Mouse (Mus musculus): ENCODE results near the gene Ptgr2. TPM values are rescaled to one million over a fixed set of nuclear protein-coding genes. Genes with fewer than 3 reads are reported as not detected.

The Ptgr2 gene
- polyA plus RNA-seq, 1 experiment from 2014 or later: 13.0 TPM

DNA sequence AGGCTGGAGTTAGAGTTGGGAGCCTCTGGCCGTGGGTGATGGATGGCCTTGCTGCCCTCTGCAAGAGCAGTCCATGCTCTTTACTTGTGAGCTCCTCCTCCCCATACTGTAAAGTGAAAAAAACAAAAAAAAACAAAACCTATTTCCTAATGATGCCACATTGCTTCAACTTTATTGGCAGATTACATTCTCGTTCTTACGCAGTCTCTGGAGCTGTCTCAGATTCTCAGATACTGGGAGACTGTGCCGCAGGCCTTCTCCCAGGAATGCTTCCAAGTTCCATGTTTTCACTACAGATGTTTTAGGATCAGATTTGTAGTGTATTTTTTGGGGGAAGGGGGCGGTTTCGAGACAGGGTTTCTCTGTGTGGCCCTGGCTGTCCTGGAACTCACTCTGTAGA lies 80.1 kb downstream of the Ptgr2 start:
- H3K9me3 ChIP-seq (replicated peaks; ENCODE audit: control insufficient read depth, low read length): no peaks in the 10 kb centered on the region
- H3K27me3 ChIP-seq (replicated peaks; ENCODE audit: control insufficient read depth, insufficient read depth, low read length): no peaks in the 10 kb centered on the region
- 96% methylated on average over 6 of the region's 6 CpGs for WGBS
- DNase-seq (ENCODE audit: low spot score): no peak
- no peak overlapping the region for H3K4me3 ChIP-seq (ENCODE audit: low read depth, low read length)
- no peak overlapping the region for H3K9ac ChIP-seq (ENCODE audit: low read length)
- ATAC-seq: no peak
- peaks cover 13% of the 10 kb centered on the region for H3K4me1 ChIP-seq (ENCODE audit: control insufficient read depth, insufficient read depth, low read length)
- peaks cover 28% of the 10 kb centered on the region for H3K36me3 ChIP-seq (ENCODE audit: control insufficient read depth, insufficient read depth, low read length)
- H3K27ac ChIP-seq (ENCODE audit: low read depth, low read length): no peak overlapping the region
- no peak overlapping the region for H3K4me2 ChIP-seq (ENCODE audit: low read length)

Other genes starting within 250 kb of the Ptgr2 start
- 0.14 and 0.22 TPM in 2 replicates for gene Acot4, start 246.9 kb upstream of the Ptgr2 start, polyA plus RNA-seq (2014; fragmentation: Nextera tagmentation; extraction: Ambion mirVana)
- not detected in 2 replicates for gene Gm49366, start 246.3 kb upstream of the Ptgr2 start, polyA plus RNA-seq (2014; fragmentation: Nextera tagmentation; extraction: Ambion mirVana)
- gene Acot3, start 233.1 kb upstream of the Ptgr2 start, polyA plus RNA-seq (2014; fragmentation: Nextera tagmentation; extraction: Ambion mirVana): 0.34 and 0.72 TPM in 2 replicates
- not detected in 2 replicates for gene Acot5, start 215.9 kb upstream of the Ptgr2 start, polyA plus RNA-seq (2014; fragmentation: Nextera tagmentation; extraction: Ambion mirVana)
- gene Acot6, start 184.6 kb upstream of the Ptgr2 start, polyA plus RNA-seq (2014; fragmentation: Nextera tagmentation; extraction: Ambion mirVana): 1.5 and 1.8 TPM in 2 replicates
- gene Dnal1, start 170.9 kb upstream of the Ptgr2 start, polyA plus RNA-seq (2014; fragmentation: Nextera tagmentation; extraction: Ambion mirVana): 6.6 and 8.9 TPM in 2 replicates
- gene Pnma1, start 136.7 kb upstream of the Ptgr2 start, polyA plus RNA-seq (2014; fragmentation: Nextera tagmentation; extraction: Ambion mirVana): 4.1 and 6.0 TPM in 2 replicates
- gene Elmsan1, start 66.4 kb upstream of the Ptgr2 start, polyA plus RNA-seq (2014; fragmentation: Nextera tagmentation; extraction: Ambion mirVana): 3.2 and 3.4 TPM in 2 replicates
- gene Zfp410, start 31.6 kb downstream of the Ptgr2 start, polyA plus RNA-seq (2014; fragmentation: Nextera tagmentation; extraction: Ambion mirVana): 89.6 and 104 TPM in 2 replicates
- gene Coq6, start 76.4 kb downstream of the Ptgr2 start, polyA plus RNA-seq (2014; fragmentation: Nextera tagmentation; extraction: Ambion mirVana): 48.6 and 57.6 TPM in 2 replicates
- 8.5 and 12.8 TPM in 2 replicates for gene Fam161b, start 76.6 kb downstream of the Ptgr2 start, polyA plus RNA-seq (2014; fragmentation: Nextera tagmentation; extraction: Ambion mirVana)
- gene Entpd5, start 123.8 kb downstream of the Ptgr2 start, polyA plus RNA-seq (2014; fragmentation: Nextera tagmentation; extraction: Ambion mirVana): 8.0 and 8.5 TPM in 2 replicates
- gene Bbof1, start 123.8 kb downstream of the Ptgr2 start, polyA plus RNA-seq (2014; fragmentation: Nextera tagmentation; extraction: Ambion mirVana): 0.94 and 3.3 TPM in 2 replicates
- gene Rnf113a2, start 132.0 kb downstream of the Ptgr2 start, polyA plus RNA-seq (2014; fragmentation: Nextera tagmentation; extraction: Ambion mirVana): 27.6 and 30.4 TPM in 2 replicates
- 35.2 and 37.7 TPM in 2 replicates for gene Aldh6a1, start 165.8 kb downstream of the Ptgr2 start, polyA plus RNA-seq (2014; fragmentation: Nextera tagmentation; extraction: Ambion mirVana)
- gene Lin52, start 166.2 kb downstream of the Ptgr2 start, polyA plus RNA-seq (2014; fragmentation: Nextera tagmentation; extraction: Ambion mirVana): 41.2 and 46.1 TPM in 2 replicates